Mouse (Mus musculus) hindbrain, embryonic 10.5 days (tissue): ENCODE results near the gene Znrf4. TPM values are rescaled to one million over a fixed set of nuclear protein-coding genes. Genes with fewer than 3 reads are reported as not detected.

Experiments used
- DNase-seq: peaks from one replicate; pipeline ENCODE4 v3.0.0-alpha.2; 2017; ENCODE audit warnings: low spot score
- H3K27ac ChIP-seq: fragments of 300-500 bp; sonication (generic); 2 replicates; pipeline ENCODE4 v1.5.1; 2016; ENCODE audit warnings: mild to moderate bottlenecking, moderate library complexity
- H3K27me3 ChIP-seq: fragments of 300-500 bp; sonication (generic); 2 replicates; pipeline ENCODE4 v1.6.1; 2016; ENCODE audit warnings: mild to moderate bottlenecking; ENCODE audit not compliant: poor library complexity, insufficient read depth, severe bottlenecking
- H3K36me3 ChIP-seq: fragments of 300-500 bp; sonication (generic); 2 replicates; pipeline ENCODE4 v1.6.1; 2016; ENCODE audit warnings: mild to moderate bottlenecking, moderate library complexity
- H3K4me1 ChIP-seq: fragments of 300-500 bp; sonication (generic); replicated peaks from 2 replicates; pipeline ENCODE4 v1.6.1; 2016; ENCODE audit warnings: mild to moderate bottlenecking
- H3K4me3 ChIP-seq: fragments of 300-500 bp; sonication (generic); 2 replicates; pipeline ENCODE4 v1.5.1; 2016; ENCODE audit warnings: mild to moderate bottlenecking, moderate library complexity
- H3K9me3 ChIP-seq: fragments of 300-500 bp; sonication (generic); 2 replicates; pipeline ENCODE4 v1.6.1; 2016; ENCODE audit warnings: mild to moderate bottlenecking, moderate library complexity
- WGBS: fragments of 180-500 bp; shearing (Covaris S2); methylation state at CpG from one replicate; pipeline ENCODE4 v1.1.7; 2016; 5-methylcytosine and 5-hydroxymethylcytosine counted together
- polyA plus RNA-seq: library from polyadenylated mRNA; unstranded; fragments of >200 nt; fragmentation: Nextera tagmentation; extraction: Ambion mirVana; gene quantifications from 2 replicates; pipeline ENCODE4 v1.2.1, GENCODE M21; 2016

Znrf4 gene
- polyA plus RNA-seq, 1 experiment from 2014 or later, result not detected

DNA sequence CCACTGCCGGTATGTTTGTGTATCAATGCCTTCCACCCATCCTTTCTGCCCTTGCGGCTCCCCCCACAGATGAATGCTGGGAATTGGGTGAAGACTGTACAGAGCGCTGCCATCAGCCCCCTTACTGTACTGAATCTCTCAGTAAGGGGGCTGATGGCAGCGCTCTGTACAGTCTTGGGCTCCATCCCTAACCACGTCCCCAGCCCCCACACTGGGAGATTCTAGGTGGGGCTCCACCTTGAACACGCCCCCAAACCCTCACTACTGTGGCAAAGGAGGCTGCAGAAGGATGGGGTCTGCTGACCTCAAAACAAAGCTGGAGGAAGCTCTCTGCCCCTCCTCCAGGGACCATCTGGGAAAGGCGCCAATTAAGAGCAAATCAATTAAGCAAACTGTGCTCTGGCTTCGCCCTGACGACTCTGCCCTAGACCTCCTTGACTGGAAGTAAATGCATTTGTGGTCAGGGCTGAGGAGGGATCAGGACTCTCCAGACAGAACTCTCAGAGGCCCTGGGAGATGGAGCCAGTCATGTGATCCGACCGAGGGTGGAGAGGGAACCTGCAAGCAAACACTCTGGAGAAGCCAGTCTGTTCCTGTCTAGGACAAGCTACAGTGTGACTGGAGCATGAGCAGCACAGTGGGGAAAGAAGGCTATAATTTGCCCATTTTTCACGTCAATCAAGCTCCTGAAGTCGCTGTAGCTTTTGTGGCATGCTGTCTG, 3.6 kb upstream of the Znrf4 start:
- H3K36me3 ChIP-seq, result no peaks in the 10 kb centered on the region
- H3K27me3 ChIP-seq, result peaks cover 54% of the 10 kb centered on the region
- DNase-seq, result peak; percentile 25
- H3K4me1 ChIP-seq, result peaks cover 30% of the 10 kb centered on the region
- peaks cover 5% of the 10 kb centered on the region; the same call in 1 of the 2 replicates for H3K9me3 ChIP-seq
- 13% methylated on average over 13 of the region's 13 CpGs for WGBS
- H3K27ac ChIP-seq, result peak overlapping the region; percentile 60; the same call in 1 of the 2 replicates
- peak overlapping the region; percentile 3; the same call in 1 of the 2 replicates for H3K4me3 ChIP-seq

DNA sequence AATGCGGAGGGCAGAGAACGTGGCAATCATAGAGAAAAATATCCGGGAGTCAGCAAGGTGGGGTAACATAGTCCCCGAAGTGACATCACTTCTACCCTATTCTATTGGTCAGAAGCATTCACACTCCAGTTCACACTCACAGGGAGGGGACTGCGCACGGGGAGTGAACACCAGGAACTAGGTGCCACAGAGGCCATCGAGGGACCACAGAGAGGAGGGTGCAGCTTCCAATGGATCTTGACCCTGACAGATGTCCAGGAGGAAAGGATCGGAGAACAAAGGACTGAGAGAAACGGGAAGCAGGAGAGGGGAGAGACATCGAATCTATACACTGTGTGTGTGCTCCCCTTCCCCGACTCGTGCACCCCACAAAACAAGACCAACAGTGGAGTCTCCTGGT, 2.7 kb upstream of the Znrf4 start:
- Histone ChIP-seq H3K27ac (peak overlapping the region; percentile 60; the same call in 1 of the 2 replicates), H3K4me1 (peaks cover 39% of the 10 kb centered on the region), H3K9me3 (peaks cover 5% of the 10 kb centered on the region; the same call in 1 of the 2 replicates), H3K4me3 (peak overlapping the region; percentile 3; the same call in 1 of the 2 replicates), H3K36me3 (no peaks in the 10 kb centered on the region), H3K27me3 (peaks cover 64% of the 10 kb centered on the region)
- DNase-seq, result no peak
- WGBS, result 51% methylated on average over 12 of the region's 12 CpGs

DNA sequence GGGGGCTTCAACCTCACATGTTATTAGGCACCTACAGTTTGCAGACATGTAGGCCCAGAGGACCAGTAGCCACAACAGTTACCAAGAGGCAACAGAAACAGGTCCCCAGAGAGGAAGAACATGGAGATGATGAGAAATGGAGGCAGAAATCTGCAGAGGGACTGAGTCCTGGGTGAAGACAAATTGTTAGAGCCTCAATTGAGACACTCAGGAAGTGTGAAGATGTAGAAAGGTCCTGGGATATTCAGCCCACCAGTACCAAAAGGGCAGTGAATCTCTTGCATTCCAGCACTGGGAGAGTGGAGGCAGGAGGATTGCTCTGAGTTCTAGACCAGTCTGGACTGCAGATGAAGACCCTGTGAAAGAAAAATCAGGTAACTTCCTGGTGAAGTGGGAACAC, 2.1 kb upstream of the Znrf4 start:
- no peak overlapping the region for H3K4me3 ChIP-seq
- peaks cover 45% of the 10 kb centered on the region for H3K4me1 ChIP-seq
- no peaks in the 10 kb centered on the region for H3K36me3 ChIP-seq
- no peak overlapping the region for H3K27ac ChIP-seq
- H3K27me3 ChIP-seq, result peaks cover 70% of the 10 kb centered on the region
- no peak for DNase-seq
- H3K9me3 ChIP-seq, result peaks cover 5% of the 10 kb centered on the region; the same call in 1 of the 2 replicates

DNA sequence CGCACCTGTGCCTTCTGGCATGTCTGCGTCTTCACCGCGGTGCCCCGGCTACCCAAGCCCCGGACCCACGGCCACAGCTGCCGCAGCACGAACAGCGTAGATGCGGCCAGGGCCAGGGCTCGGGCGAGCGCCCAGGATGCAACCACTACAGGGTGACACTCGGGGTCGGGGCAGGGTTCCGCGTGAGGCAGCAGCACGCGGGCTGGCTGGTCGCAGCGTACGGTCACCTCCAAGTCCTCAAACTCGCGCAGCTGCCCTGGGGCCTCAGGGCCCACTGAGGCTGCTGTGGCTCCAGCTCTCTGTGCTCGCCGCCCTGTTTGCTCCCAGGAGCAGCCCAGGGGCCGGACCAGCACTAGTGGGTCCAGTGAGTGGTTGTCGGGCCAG, 532 bp downstream of the Znrf4 start:
- Histone ChIP-seq H3K27ac (peak overlapping the region; percentile 62; the same call in 1 of the 2 replicates), H3K9me3 (peaks cover 5% of the 10 kb centered on the region; the same call in 1 of the 2 replicates), H3K27me3 (peaks cover 82% of the 10 kb centered on the region), H3K4me1 (peaks cover 70% of the 10 kb centered on the region), H3K36me3 (no peaks in the 10 kb centered on the region), H3K4me3 (peak overlapping the region; percentile 34)
- 20% methylated on average over 29 of the region's 29 CpGs for WGBS
- no peak for DNase-seq

DNA sequence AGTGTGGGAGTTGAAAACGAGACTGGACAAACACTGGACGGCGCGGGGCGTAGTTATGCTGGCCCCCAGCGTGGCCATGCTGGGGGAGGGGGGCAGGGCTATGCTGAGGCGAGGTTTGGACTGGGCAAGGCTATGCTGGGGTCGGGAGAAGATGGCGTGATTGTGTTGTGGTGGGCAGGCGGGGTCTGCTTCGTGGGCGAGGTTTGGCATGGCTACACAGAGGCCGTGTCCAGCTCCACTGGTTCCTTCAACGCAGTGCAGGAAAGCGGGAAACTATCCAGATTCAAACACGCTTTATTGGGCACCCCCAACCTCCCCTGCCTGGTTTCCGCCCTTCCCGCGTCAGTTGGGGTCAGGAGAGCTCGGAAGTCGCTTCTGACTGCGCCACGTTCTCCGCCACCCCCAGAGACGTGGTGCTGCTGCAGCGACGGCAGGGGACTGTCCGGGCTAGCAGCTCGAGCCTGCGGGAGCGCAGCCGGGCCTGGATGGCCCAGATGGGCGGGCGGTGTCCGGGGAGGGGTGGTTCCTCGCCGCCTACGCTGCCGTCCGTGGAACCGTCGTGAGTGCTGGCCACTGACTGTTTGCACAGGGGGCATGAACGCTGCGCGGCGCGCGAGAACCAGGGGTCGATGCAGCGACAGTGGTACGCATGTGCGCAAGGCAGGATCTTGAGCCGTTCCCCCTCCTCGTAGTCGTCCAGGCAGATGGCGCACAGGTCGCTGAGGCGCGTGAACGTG, 1.1 kb downstream of the Znrf4 start:
- Histone ChIP-seq H3K4me1 (peaks cover 73% of the 10 kb centered on the region), H3K36me3 (no peaks in the 10 kb centered on the region), H3K27ac (peak overlapping the region; percentile 62), H3K27me3 (peaks cover 84% of the 10 kb centered on the region), H3K4me3 (peak overlapping the region; percentile 34), H3K9me3 (peaks cover 5% of the 10 kb centered on the region; the same call in 1 of the 2 replicates)
- DNase-seq, result peak; percentile 48
- 7% methylated on average over 60 of the region's 60 CpGs for WGBS

DNA sequence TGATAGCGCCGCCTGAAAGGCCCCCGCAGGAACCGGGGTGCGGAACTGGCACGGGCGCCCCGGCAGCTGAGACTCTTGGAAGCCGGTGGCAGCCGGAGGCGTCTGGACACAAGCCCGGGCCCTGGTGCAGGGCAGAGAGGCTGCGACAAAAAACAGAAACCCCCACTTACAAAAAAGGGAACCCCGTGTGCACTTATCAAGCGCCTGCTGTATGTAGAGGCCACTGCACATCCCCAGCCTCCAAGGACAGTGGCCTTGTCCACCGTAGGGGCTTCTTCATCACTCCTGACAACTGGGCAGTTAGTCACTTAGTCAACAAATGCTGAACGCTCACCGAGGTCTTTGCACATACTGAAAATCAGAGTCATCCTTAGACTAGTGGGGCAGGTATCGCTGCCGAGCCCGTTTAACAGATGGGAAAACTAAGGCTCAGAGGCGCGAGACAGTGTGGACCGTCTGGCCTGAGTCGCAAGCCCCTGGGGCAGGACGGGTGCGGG, 1.7 kb downstream of the Znrf4 start:
- Histone ChIP-seq H3K9me3 (peaks cover 5% of the 10 kb centered on the region; the same call in 1 of the 2 replicates), H3K27ac (peak overlapping the region; percentile 62; the same call in 1 of the 2 replicates), H3K4me3 (peak overlapping the region; percentile 34), H3K4me1 (peaks cover 70% of the 10 kb centered on the region), H3K36me3 (no peaks in the 10 kb centered on the region), H3K27me3 (peaks cover 83% of the 10 kb centered on the region)
- DNase-seq, result no peak
- WGBS, result 29% methylated on average over 27 of the region's 27 CpGs

DNA sequence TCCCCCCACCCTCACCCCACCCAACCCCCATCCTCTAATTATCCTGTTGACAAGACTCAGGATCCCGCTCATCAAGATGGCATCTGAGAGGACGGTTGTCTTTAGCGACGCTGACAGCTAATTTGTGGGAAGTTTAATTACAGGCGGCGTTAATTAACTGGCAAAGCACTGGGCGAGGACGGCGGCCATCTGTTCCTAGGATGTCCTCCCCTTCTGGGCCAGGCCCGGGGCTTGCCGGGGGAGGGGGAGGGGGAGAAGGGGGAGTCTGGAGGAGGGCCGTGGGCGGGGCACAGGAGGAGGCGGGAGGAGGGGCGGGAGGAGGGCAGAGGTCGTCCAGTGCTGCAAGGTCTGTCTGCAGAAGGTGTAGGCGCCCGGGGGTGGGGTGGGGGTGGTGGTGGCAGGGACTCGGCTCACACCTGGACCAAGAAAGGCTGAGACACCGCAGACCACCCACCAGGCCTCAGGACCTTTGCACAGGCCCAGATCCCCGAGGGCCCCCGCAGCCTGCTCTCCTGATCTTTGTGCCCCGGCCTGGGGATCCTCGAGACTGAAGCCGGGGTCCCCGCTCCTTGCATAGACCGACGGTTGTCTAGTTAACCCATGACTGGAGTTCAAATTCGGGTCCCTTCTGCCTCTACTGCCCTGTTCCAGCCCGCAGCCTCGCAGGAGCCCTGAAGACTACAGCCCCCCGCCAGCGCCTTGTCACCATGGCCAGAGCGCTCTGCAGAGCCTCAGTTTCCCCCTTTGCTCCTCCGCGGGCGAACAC, 2.3 kb downstream of the Znrf4 start:
- peak overlapping the region; percentile 34 for H3K4me3 ChIP-seq
- peaks cover 64% of the 10 kb centered on the region for H3K4me1 ChIP-seq
- H3K27me3 ChIP-seq, result peaks cover 77% of the 10 kb centered on the region
- DNase-seq, result peak; percentile 79
- WGBS, result 4% methylated on average over 37 of the region's 37 CpGs
- peaks cover 7% of the 10 kb centered on the region; the same call in 1 of the 2 replicates for H3K9me3 ChIP-seq
- H3K27ac ChIP-seq, result peak overlapping the region; percentile 62; the same call in 1 of the 2 replicates
- H3K36me3 ChIP-seq, result no peaks in the 10 kb centered on the region

DNA sequence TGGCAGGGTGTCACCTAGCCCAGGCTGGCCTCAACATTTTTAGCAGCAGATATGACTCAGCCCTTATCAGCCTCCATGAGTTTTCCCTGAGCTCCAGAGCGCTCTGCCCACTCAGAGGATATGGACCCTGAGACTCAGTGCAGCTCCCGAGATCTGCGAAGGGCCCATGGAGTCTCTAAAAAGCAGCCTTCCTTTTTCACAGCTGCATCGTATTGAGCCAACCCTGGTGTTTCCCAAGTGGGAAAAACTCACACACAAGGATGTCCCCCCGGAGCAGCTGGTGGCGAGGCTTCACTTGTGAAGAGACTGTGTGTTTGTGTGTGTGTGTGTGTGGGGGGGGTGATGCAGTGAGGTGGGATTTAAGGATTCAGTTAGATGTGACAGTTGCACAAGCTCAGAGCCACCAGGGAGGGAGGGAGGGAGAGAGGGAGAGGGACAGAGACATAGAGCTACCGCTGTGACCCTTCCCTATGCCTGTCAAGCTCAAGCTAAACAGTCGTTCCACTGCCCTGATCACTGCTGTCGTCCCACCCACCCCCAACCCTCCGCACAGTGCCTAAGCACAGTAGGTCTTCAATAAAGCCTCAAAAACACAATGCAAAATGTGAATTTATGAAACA, 3.1 kb downstream of the Znrf4 start:
- H3K27me3 ChIP-seq, result peaks cover 69% of the 10 kb centered on the region

DNA sequence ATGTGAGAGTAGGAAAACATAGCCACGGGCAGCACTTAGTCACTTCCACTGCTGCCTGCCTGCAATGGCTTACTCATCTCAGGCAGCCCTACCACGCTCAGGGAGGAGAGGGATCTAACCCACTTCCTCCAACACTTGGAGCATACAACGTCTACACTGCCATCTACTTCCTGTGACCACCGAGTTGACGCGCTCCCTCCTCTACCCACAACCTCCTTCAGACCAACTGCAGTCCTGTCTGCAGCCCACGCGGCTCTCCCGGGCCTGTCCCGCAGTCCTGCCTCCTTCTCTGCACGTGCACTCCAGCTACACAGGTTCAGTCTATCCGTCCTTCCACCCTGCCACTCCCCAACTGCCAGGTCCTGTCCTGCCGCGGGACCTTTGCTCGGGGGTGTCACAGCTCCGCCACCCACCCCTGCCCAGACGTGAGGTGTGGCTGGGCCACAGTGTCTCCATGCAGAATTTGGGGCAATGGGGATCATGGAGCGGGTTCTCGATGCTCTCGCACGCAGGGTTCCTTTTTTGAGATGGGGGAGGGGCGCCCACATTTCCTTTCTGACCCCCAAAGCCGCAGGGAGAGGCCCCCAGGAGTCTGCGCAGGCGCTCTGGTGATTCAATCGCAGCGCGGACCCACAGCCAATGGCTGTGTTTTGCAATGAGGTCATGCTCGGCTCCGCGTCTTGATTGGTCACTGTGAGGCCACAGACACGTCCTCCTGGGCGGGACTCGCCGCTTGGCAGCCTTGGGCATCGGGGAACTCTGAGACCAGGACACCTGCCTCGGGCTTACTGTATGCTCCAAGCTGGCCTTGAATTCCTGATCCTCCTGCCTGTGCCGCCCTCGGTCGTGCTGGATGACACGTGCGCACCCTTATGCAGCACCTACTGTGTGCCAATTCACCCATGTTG, 4.8 kb downstream of the Znrf4 start:
- Histone ChIP-seq H3K27me3 (peaks cover 53% of the 10 kb centered on the region), H3K27ac (peak overlapping the region; percentile 96), H3K36me3 (no peaks in the 10 kb centered on the region), H3K9me3 (peaks cover 16% of the 10 kb centered on the region), H3K4me3 (peak overlapping the region; percentile 78), H3K4me1 (peaks cover 66% of the 10 kb centered on the region)
- WGBS, result under 1% methylated on average over 42 of the region's 42 CpGs
- peak; percentile 95 for DNase-seq

More for the DNA sequence above, 3.1 kb downstream of the Znrf4 start:
- 37% methylated on average over 10 of the region's 10 CpGs for WGBS
- no peaks in the 10 kb centered on the region for H3K36me3 ChIP-seq
- DNase-seq, result peak; percentile 27
- H3K9me3 ChIP-seq, result peaks cover 14% of the 10 kb centered on the region
- H3K27ac ChIP-seq, result peak overlapping the region; percentile 62
- H3K4me3 ChIP-seq, result peak overlapping the region; percentile 34
- peaks cover 62% of the 10 kb centered on the region for H3K4me1 ChIP-seq

DNA sequence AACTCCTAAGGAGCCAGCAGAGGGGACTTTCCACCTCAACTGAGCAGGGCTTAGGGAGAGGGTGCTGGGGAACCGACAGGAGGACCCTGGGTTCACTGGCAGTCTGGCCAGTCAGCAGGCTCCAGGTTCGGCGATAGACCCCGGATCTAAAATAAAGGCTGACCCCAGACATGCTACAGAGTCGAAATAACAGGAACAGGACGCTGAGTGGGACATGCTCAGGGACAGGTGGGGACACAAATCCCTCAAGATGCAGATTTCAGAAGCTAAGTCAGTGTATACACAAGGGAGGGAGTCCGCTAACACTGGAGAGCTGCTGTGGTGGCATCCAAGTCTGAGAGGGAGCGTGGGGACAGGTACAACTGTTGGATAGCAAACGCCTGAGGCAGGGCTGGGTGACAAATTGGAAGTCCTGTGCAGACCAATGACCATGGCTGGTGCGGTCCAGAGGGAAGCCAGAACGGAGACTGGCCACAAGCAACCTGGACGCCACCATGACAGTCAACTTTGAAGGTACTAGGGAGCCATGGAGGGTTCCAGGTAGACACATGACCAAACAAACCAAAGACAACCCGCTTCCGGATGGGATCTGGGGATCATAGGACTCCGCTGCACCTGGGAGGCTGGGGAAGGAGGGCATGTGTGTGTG, 5.7 kb downstream of the Znrf4 start:
- Histone ChIP-seq H3K4me3 (peak overlapping the region; percentile 78), H3K27ac (peak overlapping the region; percentile 96)
- DNase-seq, result no peak

DNA sequence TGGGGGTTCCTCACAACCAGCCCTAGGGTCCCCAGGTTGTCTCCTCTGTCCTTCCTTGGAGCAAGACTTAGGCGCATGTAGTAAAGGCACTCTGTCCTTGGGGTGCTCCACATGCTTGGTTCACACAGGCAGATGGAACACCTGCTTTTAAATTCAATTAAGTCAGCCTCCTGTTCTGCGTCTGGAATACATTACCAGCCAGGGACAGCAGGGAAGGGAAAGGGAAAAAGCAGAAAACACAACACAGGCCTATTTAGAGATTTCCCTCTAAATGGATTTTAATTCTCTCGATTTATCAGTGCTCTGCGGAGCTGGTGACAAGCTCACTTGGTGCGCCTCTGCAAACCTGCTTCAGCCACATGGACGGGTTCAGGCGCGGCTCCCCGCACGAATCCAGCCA, 6.8 kb downstream of the Znrf4 start:
- peaks cover 33% of the 10 kb centered on the region for H3K27me3 ChIP-seq
- no peak for DNase-seq

More for the DNA sequence above, 5.7 kb downstream of the Znrf4 start:
- Histone ChIP-seq H3K4me1 (peaks cover 64% of the 10 kb centered on the region), H3K9me3 (peaks cover 14% of the 10 kb centered on the region), H3K27me3 (peaks cover 44% of the 10 kb centered on the region), H3K36me3 (no peaks in the 10 kb centered on the region)
- 57% methylated on average over 15 of the region's 15 CpGs for WGBS

More for the DNA sequence above, 6.8 kb downstream of the Znrf4 start:
- Histone ChIP-seq H3K4me3 (no peak overlapping the region), H3K27ac (no peak overlapping the region), H3K4me1 (peaks cover 53% of the 10 kb centered on the region), H3K36me3 (no peaks in the 10 kb centered on the region), H3K9me3 (peaks cover 14% of the 10 kb centered on the region)
- 83% methylated on average over 10 of the region's 10 CpGs for WGBS
